Mouse (Mus musculus) kidney, postnatal 25 days (tissue): ENCODE measurements around the gene Tns2.

Experiments
- DNase-seq, 2 experiments: peaks; one replicate each; pipeline ENCODE4 v3.0.0; 2021; ENCODE audit warnings: mixed read lengths in 2 of 2

Tns2 gene

GRCm38 (mm10) chr15:102110271-102110670, 10.1 kb downstream of the Tns2 start:
- DNase-seq: peak in 1 of 2 experiments; percentile 37

GRCm38 (mm10) chr15:102110701-102111494, 10.7 kb downstream of the Tns2 start:
- peak in 1 of 2 experiments; percentile 49 for DNase-seq

- peak in 1 of 2 experiments; percentile 62 for DNase-seq
Measured at GRCm38 (mm10) chr15:102111495-102111829, 11.2 kb downstream of the Tns2 start.

- DNase-seq: no peak
Measured at GRCm38 (mm10) chr15:102112181-102112580, 12.0 kb downstream of the Tns2 start.

GRCm38 (mm10) chr15:102112827-102113226, 12.6 kb downstream of the Tns2 start:
- DNase-seq: peak in 1 of 2 experiments; percentile 43

- DNase-seq: no peak
Measured at GRCm38 (mm10) chr15:102113674-102114073, 13.5 kb downstream of the Tns2 start.

GRCm38 (mm10) chr15:102114651-102115260, 14.5 kb downstream of the Tns2 start:
- DNase-seq: peak in 1 of 2 experiments; percentile 35

- DNase-seq: peak in 1 of 2 experiments; percentile 41
Measured at GRCm38 (mm10) chr15:102115731-102116231, 15.6 kb downstream of the Tns2 start.

GRCm38 (mm10) chr15:102116753-102117415, 16.7 kb downstream of the Tns2 start:
- peak in 1 of 2 experiments; percentile 39 for DNase-seq

GRCm38 (mm10) chr15:102117461-102118443, 17.5 kb downstream of the Tns2 start:
- DNase-seq: peak; percentile 72 to 83

- peak in 1 of 2 experiments; percentile 41 for DNase-seq
Measured at GRCm38 (mm10) chr15:102118591-102118990, 18.4 kb downstream of the Tns2 start.

- peak in 1 of 2 experiments; percentile 27 for DNase-seq
Measured at GRCm38 (mm10) chr15:102119121-102119830, 19.1 kb downstream of the Tns2 start.

- no peak for DNase-seq
Measured at GRCm38 (mm10) chr15:102119831-102120170, 19.6 kb downstream of the Tns2 start.

- peak; percentile 15 to 71 for DNase-seq
Measured at GRCm38 (mm10) chr15:102120530-102120929, 20.3 kb downstream of the Tns2 start.

GRCm38 (mm10) chr15:102126303-102126702, 26.1 kb downstream of the Tns2 start:
- peak; percentile 86 to 90 for DNase-seq

- DNase-seq: peak in 1 of 2 experiments; percentile 70
Measured at GRCm38 (mm10) chr15:102133314-102133713, 33.1 kb downstream of the Tns2 start.

GRCm38 (mm10) chr15:102134709-102135108, 34.5 kb downstream of the Tns2 start:
- DNase-seq: no peak

- no peak for DNase-seq
Measured at GRCm38 (mm10) chr15:102135522-102136128, 35.4 kb downstream of the Tns2 start.

GRCm38 (mm10) chr15:102136129-102136758, 36.0 kb downstream of the Tns2 start, which contains the start of gene Spryd3:
TSS of gene Spryd3 (minus strand) at chr15:102136234.
- DNase-seq: peak; percentile 96 to 98

GRCm38 (mm10) chr15:102141120-102141519, 40.9 kb downstream of the Tns2 start:
- DNase-seq: no peak
